Mouse (Mus musculus): ENCODE data around the gene BC049762.

The BC049762 gene

DNA sequence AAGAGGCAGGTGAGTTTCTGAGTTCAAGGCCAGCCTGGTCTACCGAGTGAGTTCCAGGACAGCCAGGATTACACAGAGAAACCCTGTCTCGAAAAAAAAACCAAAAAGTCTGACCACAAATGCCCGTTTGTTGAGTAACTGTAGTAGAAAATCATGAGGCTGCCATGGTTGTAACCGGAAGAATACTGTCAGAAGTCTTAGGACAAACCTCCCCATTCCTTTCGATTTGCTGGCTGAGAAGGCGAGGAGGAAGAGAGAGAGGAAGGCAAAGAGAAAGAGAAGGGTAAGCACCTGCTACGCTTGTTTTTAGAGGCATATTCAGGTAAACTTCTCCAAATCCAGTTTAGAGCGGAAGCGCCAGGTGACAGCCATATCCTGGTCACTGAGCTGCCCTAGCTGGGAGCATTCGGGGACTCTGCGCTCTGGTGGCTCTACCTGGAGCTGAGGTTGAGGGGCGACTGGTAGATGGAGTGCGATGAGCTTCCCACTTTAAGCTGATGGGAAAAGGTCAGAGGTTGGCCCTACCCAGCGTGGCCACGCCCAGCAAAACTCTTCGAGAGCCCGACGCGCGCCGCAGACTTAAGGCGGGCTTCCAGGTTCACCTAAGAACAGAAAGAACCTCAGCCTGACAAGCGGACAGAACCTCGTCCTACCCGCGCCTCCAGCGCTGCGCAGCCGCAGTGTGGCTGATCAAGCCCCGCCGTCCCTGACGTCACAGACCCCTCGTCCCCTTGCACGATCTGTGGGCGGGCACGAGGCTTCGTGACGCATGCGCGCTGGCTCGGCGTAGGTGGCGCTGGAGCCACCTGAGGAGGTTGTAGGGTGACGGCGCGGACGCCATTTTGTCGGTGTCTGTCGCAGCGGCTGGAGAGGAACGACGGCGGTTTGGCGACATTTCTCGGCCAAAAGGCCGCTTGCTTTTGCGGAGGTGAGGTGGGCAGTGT lies at the start of gene BC049762:
Gene BC049762 (minus strand): TSS at position 705 of the 944 bp plus-strand sequence.
- DNase-seq (ENCODE audit: low spot score), result peak; percentile 95

DNA sequence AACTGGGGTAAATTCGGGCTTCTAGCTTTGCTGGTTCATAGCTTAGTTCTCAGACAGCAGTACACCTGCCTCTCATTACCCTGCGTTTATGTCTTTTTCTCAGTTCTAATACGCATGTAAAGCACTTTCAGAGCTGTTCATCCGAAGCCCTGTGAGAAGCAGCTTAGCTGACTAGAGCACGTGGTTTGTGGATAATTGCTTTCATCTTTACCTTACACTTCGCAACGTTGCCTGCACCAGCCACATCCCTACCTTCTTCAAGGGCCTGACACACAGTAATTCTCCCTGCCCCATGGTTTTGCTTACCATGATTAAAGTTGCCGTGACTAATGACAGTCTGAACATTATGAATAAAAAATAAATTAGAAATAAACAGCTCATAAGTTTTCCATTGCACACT lies 49.0 kb upstream of the BC049762 start:
- no peak for DNase-seq (ENCODE audit: low spot score)

DNA sequence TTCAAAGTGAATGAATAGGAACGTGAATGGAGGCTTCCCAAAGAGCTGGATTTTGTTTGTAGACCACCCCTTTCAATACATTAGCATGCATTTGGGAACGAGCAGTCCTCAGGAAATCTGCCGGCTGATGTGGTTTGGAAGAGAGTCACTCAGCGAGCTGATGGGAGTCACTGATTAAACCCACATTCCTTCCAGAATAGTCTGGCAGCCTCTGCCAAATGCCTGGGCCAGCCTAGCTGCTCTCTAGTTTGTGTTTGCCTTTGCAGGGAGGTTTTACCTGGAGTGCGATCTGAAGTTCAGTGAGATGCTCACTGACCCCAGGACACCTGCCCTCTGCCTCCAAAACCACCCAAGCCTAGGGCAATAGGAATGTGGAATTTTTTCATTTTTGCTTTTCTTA lies 45.5 kb upstream of the BC049762 start:
- DNase-seq (ENCODE audit: low spot score), result no peak

DNA sequence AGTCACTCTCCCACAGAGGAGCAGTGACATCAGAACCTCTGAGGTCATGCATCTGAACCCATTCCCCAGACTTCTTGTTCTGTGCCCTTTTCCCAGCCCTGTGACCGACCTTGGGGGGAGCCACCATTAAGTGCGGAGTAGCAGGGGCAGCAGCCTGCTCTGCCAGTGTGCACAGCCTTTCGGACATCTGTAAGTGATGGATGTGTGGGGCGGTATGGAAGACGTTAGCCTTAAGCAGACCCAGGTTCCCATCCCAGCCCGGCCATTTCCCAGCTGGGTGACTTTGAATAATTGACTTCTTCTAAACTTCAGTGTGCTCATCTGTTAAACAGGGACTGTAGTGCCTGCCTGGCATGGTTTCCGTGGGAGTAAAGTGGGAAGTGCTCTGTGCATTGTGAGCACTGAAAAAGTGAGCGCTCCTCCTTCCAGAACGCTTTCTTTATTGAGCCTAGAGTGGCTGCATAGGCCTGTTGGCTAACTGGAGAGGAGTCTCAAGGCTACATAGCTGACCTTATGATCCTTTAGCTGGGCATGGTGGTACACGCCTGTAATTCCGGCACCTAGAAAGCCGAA lies 41.2 kb upstream of the BC049762 start:
- DNase-seq (ENCODE audit: low spot score), result no peak

DNA sequence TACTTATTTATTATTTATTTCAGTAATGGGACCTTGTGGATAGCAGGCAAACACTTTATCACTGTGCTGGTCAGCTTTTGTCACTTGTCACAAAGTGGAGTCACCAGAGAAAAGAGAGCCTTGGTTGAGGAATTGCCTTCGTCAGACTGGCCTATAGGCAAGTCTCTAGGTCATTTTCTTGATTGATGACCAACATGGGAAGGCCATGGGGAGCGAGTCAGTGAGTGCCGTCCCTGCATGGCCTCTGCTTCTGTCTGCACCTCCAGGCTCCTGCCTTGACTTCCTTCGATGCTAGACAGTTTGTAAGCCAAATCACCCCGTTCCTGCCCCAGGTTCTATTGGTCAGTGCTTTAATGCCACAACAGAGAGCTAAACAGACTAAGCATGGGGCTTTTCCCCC lies 39.5 kb upstream of the BC049762 start:
- no peak for DNase-seq (ENCODE audit: low spot score)

DNA sequence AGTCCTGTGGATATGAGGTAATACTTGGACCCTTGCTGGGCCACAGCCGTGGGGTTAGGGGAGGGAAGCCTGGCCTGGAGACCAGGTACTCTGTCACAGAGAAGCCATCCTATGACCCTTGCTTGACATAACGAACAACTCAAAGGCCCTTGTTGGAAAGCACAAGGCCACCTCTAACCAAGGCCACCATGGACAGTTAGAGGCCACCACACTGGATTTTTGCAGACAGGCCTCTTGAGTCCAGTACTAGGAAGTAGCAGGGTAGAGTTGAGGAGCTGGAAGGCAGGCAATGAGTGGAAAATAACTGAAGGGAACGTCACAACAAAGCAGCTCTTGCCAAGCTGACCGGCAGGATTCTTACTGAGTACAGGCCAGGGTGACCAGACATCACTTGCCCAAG lies 35.8 kb upstream of the BC049762 start:
- no peak for DNase-seq (ENCODE audit: low spot score)

DNA sequence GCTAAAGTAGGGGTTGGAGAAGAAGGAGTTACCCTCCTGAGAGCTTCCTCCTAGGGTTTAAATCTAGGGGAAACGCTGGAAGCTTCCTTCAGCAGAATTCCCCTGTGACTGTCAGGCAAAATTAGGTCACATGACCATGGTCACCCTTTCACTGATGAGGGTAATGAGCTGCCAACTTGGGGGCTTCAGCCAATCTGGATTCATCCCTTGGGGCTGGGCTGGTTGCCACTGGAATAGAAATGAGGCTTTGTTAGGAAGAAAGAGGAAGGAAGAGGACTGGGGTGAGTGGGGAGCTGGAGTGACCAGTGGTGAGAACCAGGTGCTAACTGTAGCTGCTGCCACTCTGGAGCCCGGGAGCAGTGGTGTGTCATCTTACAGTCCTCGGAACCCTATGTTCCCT lies 32.9 kb upstream of the BC049762 start:
- DNase-seq (ENCODE audit: low spot score), result no peak

DNA sequence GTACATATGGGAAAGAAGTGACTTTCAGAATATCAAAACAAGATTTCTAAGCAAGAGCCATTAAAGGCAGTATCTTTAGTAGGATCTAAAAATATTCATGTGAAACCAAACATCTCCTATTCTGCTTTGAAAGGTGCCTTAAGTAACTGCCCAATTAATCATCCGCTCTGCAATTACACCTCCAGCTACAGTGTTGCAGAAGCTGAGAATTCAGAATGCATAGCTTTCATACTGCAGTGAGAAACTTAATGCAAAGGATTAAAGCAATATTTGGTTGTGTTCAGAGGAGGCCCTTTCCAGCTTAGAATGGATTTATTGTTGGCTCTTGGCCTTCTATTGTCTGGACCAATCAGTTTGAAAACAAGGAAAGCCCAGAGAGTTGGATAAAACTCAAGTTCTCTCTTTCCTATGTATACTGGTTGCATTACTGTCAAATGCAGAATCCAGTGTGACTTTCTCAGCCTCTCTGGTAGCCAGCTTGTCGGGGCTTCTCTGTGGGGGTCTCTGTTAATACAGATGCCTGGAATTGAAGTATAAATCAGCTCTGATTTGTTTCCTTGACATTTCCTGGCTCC lies 31.2 kb upstream of the BC049762 start:
- DNase-seq (ENCODE audit: low spot score), result no peak

DNA sequence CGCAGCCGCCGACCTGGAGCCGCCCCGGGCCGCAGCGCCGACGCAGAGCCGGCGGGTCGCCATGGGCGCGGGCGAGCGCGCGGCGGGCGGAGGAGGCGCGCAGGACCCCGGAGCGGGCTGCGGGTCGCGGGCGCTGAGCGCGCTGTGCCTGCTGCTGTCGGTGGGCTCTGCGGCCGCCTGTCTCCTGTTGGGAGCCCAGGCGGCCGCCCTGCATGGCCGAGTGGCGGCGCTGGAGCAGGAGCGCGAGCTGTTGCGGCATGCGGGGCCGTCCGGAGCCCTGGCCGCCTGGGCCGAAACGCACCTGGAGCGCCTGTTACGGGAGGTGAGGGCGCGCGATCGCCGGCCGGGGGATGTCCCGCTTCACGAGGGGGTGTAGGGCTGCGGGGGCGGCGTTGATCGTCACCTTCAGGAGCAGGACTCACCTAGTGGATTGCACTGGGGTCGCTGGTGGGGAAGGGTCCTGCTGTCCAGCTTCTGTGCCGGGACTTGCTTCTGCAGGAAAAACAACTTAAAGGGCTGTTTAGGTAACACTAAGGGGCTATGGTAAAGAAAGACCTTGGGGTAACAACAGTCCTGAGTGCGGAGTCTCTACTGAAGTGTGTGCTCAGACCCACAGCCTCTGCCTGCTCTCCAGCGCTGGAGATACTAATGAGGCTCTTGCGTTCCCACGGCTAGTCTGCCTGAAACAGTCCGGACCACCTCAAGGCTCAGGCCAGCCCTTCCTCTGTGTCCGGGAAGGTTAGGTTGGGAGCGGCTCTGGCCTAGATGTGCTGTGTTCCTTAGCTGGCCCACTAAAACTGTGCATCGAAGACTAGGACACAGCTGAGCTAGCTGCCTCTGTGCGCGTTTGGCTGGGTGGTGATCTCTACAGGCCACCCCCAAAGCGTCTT lies 27.5 kb upstream of the BC049762 start:
- DNase-seq (ENCODE audit: low spot score), result peak; percentile 27

DNA sequence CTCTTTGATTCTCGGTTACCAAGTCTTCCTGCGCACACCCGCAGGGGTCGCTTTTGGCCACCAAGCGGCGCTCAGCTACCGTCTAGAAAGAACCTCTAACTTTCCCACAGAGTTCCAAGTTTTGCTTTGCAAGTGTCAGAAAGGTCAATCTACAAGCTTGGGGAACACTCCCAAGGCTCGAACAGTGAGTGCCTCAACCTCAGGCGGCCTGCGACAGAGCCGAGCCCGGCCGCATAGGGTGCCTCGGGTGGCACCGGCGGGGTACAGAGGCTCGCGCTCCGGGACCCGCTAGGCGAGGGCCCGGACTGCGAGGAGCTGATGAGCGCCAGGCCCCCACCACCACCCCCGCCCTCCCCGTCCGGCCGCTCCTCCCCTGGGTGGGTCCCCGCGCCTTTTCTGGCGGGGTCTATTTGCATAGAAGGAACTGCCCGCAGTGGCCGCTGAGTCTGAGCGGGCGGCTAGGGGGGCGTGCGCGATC lies 26.8 kb upstream of the BC049762 start, which contains the start of gene Col23a1:
Gene Col23a1 (plus strand): TSS at position 357 of the 478 bp plus-strand sequence.
- DNase-seq (ENCODE audit: low spot score), result peak; percentile 38

DNA sequence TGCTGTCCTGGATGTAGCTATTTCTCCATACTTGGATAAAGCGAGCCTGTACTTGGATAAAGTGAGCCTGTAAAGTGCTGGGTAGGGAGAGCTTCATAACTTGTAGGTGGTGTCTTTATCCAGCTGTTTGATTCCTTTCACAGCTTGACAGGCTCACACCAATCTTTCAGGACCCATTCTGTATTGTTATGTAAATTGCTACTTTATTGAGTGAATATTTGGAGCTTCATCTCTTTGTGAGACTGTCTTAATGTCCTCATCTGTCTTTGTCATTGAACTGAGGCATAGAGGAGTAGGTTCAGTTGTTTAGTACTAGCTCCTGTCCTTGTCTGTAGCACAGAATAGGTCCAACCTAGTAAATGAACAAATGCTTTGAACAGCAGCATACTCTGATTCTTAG lies 11.6 kb upstream of the BC049762 start:
- no peak for DNase-seq (ENCODE audit: low spot score)

DNA sequence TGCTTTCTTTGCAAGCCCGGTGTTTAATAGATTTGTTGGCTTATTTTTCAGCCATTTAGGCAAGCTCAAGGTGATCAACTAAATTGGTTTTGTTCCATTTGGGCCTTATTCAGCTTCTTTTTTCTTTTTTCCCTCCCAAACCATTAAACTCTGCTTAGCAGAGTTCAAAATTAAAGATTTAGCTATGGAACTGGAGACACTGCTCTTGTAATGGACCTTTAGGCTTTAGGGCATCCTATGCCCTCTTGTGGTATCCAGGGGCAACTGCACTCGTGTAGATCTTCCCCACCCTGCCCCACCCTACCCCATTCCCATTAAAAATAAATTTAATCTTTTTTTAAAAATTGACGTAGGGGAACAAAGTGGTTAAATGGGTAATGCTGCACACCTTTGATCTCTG lies 2.5 kb upstream of the BC049762 start:
- no peak for DNase-seq (ENCODE audit: low spot score)

DNA sequence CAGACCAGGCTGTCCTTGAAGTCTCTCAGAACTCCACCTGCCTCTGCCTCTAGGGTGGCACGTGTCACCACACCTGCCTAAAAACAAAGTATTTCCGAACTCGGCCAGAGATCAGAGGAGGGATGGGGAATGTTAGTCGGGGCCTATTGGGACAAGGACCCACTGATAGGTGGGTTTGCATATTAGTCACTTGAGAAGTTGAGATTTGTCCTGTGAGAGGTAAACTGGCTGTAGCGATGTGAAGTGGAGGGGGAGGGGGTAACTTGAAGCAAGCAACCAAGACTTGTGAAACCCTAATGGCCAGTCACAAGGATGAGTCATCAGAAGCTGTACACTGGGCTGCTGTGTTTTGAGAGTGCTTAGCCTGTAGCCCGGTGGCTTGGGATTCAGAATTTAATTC lies 1.5 kb upstream of the BC049762 start:
- DNase-seq (ENCODE audit: low spot score), result no peak

DNA sequence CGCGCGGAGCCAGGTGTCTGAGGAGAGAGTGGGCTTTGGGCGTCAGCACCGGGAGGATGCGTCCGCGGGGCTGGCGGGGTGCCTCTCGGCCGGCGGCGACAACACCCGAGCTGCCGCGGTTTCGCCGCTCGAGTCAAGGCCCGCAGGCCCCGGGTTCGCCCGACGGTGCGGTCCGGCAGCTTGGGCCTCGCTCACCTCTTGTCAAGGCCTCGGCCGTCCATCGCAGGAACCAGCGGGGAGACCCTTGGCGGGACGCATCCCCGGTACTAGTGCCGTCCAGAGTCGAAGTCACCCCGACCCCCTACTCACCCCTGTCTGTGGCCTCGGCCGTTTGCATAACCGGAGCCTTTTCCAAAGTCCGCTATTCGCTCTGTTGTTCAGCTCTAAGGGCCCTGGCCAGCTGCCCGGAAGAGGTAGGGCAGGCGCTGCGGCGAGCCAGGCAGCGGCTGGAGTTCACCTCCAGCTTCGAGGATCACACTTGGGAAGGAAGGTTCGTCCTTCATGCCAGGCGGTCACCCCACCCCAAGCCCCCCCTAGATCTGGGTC lies 513 bp upstream of the BC049762 start:
- no peak for DNase-seq (ENCODE audit: low spot score)

DNA sequence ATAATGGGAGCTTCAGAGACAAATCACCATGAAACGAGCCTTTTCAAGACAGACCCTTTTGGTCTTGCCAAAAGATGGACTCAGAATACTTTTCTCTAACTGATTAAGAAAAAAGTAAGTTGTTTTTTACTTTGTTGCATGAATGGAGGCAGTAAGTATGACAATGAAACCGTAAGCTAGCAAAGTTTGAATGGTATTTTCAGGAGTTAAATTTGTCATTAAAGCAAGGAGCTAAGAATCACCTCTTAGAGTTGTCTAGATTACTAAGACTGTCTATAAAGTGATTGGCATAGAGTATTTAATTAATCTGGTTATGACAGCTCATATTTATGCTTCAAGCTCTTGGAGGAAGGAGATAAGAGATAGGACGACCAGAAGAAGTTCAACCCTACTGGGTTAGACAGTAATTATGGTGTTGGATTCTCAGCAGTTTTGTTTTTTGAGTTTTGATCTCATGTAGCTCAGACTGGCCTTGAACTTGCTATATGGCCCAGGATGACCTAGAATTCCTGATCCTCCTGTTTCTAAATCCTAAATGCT lies 1.1 kb downstream of the BC049762 start, which contains the start of gene Clk4:
Gene Clk4 (plus strand): TSS at position 51 of the 540 bp plus-strand sequence.
- no peak for DNase-seq (ENCODE audit: low spot score)

DNA sequence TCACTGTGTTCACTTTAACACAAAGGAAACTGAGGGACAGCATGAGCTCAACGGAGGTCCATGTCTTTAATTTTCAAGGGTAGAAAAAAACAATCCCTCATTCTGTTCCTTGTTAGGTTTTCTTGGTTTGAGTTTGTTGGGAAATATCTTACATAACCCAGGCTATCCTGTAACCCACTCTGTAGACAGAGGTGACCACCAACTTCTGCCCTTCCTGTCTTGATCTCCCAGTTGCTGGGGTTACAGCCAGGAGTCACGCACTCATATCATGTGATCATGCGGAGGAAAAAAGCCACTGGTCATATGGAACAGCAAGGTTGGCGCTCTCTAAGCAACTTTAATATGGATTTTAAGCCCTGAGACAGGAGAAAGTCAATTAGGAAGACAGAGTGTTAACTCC lies 5.8 kb downstream of the BC049762 start:
- DNase-seq (ENCODE audit: low spot score), result no peak

DNA sequence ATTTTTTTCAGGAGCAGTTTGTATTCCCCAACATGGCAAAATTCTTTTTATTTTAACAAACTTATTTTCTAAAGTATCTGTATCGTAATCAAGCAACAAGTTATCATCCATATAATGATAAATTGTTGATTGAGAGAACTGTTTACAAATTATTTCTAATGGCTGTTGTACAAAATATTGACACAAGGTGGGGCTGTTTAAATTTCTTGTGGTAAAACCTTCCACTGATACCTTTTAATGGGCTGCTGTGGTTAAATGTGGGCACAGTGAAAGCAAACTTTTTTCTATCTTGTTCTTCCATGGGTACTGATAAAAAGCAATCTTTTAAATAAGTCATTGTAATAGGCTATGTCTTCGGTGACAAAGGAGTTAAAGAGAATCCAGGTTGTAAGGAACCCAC lies 19.9 kb downstream of the BC049762 start:
- no peak for DNase-seq (ENCODE audit: low spot score)

DNA sequence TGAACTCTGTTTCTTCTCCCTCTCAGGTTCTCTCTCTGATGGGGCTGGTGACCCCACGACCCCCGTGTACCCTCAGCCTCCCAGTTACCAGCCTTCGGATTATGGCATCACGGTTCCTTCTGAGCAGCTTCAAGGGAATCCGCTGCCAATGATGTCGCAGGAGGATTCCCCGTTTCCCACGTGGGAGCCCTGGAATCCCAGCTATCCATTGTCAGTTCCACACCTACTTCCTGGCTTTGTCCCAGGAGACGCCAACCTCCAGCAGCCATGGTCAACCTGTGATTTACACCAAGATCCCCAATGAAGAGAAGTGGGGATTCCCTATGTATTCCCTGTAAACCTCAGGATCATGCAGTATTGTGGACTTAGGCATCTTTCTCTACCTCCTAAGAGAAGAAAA lies 28.2 kb downstream of the BC049762 start:
- no peak for DNase-seq (ENCODE audit: low spot score)

DNA sequence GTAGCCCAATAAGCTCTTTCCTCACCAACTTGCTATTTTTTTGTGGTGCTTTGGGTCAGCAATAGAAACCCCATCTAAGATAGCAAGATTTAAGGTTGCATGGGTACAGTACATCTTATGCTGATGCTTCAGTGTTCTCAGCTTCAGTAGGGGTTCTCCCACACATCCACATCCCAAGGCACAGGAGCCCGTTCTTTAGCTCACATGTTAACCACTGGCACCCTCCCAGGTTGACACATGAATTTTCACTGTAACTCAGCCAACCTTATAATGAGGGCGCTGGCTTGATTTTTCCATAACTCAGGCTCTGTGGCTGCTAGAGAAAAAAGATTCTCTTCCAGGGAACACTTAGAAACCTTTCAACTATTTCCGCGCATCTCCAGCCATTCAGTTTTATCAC lies 35.7 kb downstream of the BC049762 start:
- no peak for DNase-seq (ENCODE audit: low spot score)

DNA sequence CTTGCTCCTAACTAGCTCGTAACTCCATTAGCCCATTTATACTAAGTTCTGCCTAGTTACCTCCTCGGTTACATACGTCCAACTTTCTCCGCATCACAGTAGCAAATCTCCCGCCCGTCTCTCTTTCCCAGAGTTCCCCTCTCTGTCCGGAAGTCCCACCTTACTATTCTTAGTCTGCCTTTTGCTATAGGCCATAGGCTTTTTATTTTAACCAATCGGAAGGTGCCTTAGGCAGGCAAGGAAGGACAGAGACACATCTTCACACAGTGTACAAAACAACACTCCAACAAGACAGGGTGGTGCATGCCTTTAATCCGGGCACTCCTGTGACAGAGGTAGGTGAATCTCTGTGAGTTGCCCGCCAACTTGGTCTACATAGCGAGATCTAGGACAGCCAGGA lies 42.5 kb downstream of the BC049762 start, which contains the start of gene Gm12569:
Gene Gm12569 (plus strand): TSS at position 166 of the 400 bp plus-strand sequence.
- no peak for DNase-seq (ENCODE audit: low spot score)

DNA sequence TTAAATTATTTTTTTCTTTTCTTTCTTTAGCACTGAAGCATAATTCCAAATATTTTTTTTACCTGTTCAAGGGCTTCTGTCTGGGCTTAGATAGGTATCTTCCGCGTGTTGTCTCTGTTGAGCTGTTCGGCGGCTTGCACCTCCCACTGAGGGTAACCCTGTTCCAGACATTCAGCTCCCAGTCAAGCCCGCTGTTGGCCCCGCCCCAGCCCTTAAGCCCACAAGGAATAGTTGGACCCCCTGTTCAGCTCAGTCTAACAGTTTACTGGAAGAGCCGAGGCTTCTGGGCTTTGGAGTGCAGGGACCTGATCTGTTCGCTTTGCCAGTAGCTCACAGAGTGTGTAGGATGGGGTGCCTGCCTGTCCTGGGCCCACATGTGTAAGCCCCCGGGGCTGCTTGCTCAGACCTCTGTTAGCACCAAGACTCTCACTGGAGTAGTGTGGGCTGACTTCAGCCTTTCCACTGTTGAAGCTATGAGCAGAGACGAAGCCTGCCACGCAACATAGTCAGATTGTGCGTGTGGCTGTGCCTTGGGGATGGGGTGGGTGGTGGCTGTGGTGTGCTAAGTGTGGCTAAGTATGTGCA lies 43.4 kb downstream of the BC049762 start:
- no peak for DNase-seq (ENCODE audit: low spot score)
